Mouse (Mus musculus): ENCODE results near the gene Hbq1a.

- TF ChIP-seq CTCF (IDR thresholded peaks at IDR 0.05; ENCODE audit: control insufficient read depth, insufficient read depth, insufficient replicate concordance, low read depth, low read length) = no peak
- no peak for TF ChIP-seq POLR2A (IDR thresholded peaks at IDR 0.05; ENCODE audit: control insufficient read depth, low read depth, low read length)
Measured at GRCm38 (mm10) chr11:32333235-32333634, 33.4 kb downstream of the Hbq1a start.
